Mouse (Mus musculus) small intestine, adult 2 months (tissue): ENCODE measurements around the gene Gls2.

ENCODE experiments used
- CTCF ChIP-seq: fragments of 200-500 bp; IDR thresholded peaks from 2 replicates; pipeline ENCODE4 v1.5.1; 2012; ENCODE audit warnings: low read depth, mild to moderate bottlenecking, control low read depth, inconsistent platforms, low read length, moderate library complexity, mixed read lengths; ENCODE audit not compliant: insufficient replicate concordance, insufficient read length; ENCODE audit errors: extremely low read depth
- POLR2A ChIP-seq: fragments of 200-500 bp; IDR thresholded peaks from 2 replicates; pipeline ENCODE4 v1.6.1; 2012; ENCODE audit warnings: low read depth, mild to moderate bottlenecking, control low read depth, inconsistent platforms, low read length, moderate library complexity

- no peak for TF ChIP-seq CTCF
- no peak for TF ChIP-seq POLR2A
Measured at GRCm38 (mm10) chr10:128167091-128167490, 27.2 kb upstream of the Gls2 start.
